Mouse (Mus musculus): Measurements from ENCODE around the gene Zfp804a.

GRCm38 (mm10) chr2:82053185-82053891, at the start of gene Zfp804a:
- TF ChIP-seq POLR2A (IDR thresholded peaks at IDR 0.05; ENCODE audit: borderline replicate concordance, control insufficient read depth, low read depth, low read length) = no peak
- TF ChIP-seq CTCF (IDR thresholded peaks at IDR 0.05; ENCODE audit: control insufficient read depth, insufficient read depth, low read length) = no peak

Data from bone marrow, adult 2 months (tissue).